Mouse (Mus musculus): ENCODE measurements at regions not wholly inside any gene's neighbourhood (a gene's known extent, or its start where the extent isn't known, plus 50 kb on each side); places are given as distances from the start of the nearest gene placed in this dataset.
"Not testable (repeated sequence)": the region's sequence is repeated elsewhere in the genome, so short reads cannot be mapped to it uniquely, and the experiment has no call there.

GRCm38 (mm10) chr1:107807367-107807766 is 217.6 kb downstream of the Serpinb8 start:
- TF ChIP-seq POLR2A (IDR thresholded peaks at IDR 0.05; ENCODE audit: borderline replicate concordance, low read depth, low read length); CTCF (IDR thresholded peaks at IDR 0.05; ENCODE audit: low read depth, low read length): not testable (repeated sequence)

Data from bone marrow macrophage, adult 2 months (primary cell).